Mouse (Mus musculus) embryonic facial prominence, embryonic 15.5 days (tissue): ENCODE results near the gene Tmem145. TPM values are rescaled to one million over a fixed set of nuclear protein-coding genes. Genes with fewer than 3 reads are reported as not detected.

ENCODE experiments used
- ATAC-seq: fragments of 200-750 bp; cut with Nextera tagmentation; 2 replicates; pipeline ENCODE4 v1.8.0; 2017; ENCODE audit warnings: low read depth, moderate TSS enrichment; ENCODE audit not compliant: insufficient number of reproducible peaks, low FRiP score, low TSS enrichment
- H3K27ac ChIP-seq: fragments of 300-500 bp; sonication (generic); replicated peaks from 2 replicates; pipeline ENCODE4 v1.5.1; 2015; ENCODE audit warnings: mild to moderate bottlenecking, inconsistent platforms
- H3K27me3 ChIP-seq: fragments of 300-500 bp; sonication (generic); 2 replicates; pipeline ENCODE4 v1.6.1; 2015; ENCODE audit warnings: inconsistent platforms
- H3K36me3 ChIP-seq: fragments of 300-500 bp; sonication (generic); 2 replicates; pipeline ENCODE4 v1.6.1; 2015; ENCODE audit warnings: mild to moderate bottlenecking, inconsistent platforms
- H3K4me1 ChIP-seq: fragments of 300-500 bp; sonication (generic); 2 replicates; pipeline ENCODE4 v1.6.1; 2015; ENCODE audit warnings: inconsistent platforms
- H3K4me2 ChIP-seq: fragments of 300-500 bp; sonication (generic); replicated peaks from 2 replicates; pipeline ENCODE4 v1.6.1; 2015; ENCODE audit warnings: mild to moderate bottlenecking, inconsistent platforms
- H3K4me3 ChIP-seq: fragments of 300-500 bp; sonication (generic); replicated peaks from 2 replicates; pipeline ENCODE4 v1.5.1; 2015; ENCODE audit warnings: mild to moderate bottlenecking, inconsistent platforms
- H3K9ac ChIP-seq: fragments of 300-500 bp; sonication (generic); 2 replicates; pipeline ENCODE4 v1.6.1; 2015; ENCODE audit warnings: inconsistent platforms
- H3K9me3 ChIP-seq: fragments of 300-500 bp; sonication (generic); replicated peaks from 2 replicates; pipeline ENCODE4 v1.6.1; 2016; ENCODE audit warnings: inconsistent platforms
- WGBS: fragments of 180-500 bp; shearing (Covaris S2); methylation state at CpG from one replicate; pipeline ENCODE4 v1.1.7; 2015; 5-methylcytosine and 5-hydroxymethylcytosine counted together
- polyA plus RNA-seq: library from polyadenylated mRNA; unstranded; fragments of >200 nt; fragmentation: Nextera tagmentation; extraction: Ambion mirVana; gene quantifications from 2 replicates; pipeline ENCODE4 v1.2.1, GENCODE M21; 2015

Gene Tmem145
- polyA plus RNA-seq, 1 experiment from 2014 or later: 1.8 TPM

- ATAC-seq: no peak
- Histone ChIP-seq H3K4me3 (peak overlapping the region; percentile 86), H3K27ac (peak overlapping the region; percentile 100), H3K4me1 (peaks cover 74% of the 10 kb centered on the region), H3K4me2 (peak overlapping the region; percentile 80), H3K9ac (peak overlapping the region; percentile 37; the same call in 1 of the 2 replicates), H3K9me3 (no peaks in the 10 kb centered on the region), H3K27me3 (no peaks in the 10 kb centered on the region), H3K36me3 (peaks cover 10% of the 10 kb centered on the region)
- 9% methylated on average over 4 of the region's 4 CpGs for WGBS
Observed at GRCm38 (mm10) chr7:25277998-25278340, 27.9 kb upstream of the Tmem145 start.

GRCm38 (mm10) chr7:25278341-25279075 is 27.4 kb upstream of the Tmem145 start:
- Histone ChIP-seq H3K4me2 (peak overlapping the region; percentile 80), H3K9me3 (no peaks in the 10 kb centered on the region), H3K4me3 (peak overlapping the region; percentile 86), H3K9ac (peak overlapping the region; percentile 50), H3K4me1 (peaks cover 73% of the 10 kb centered on the region), H3K36me3 (peaks cover 4% of the 10 kb centered on the region), H3K27ac (peak overlapping the region; percentile 100), H3K27me3 (no peaks in the 10 kb centered on the region)
- peak; percentile 64 for ATAC-seq
- WGBS: under 1% methylated on average over 56 of the region's 60 CpGs

- peak overlapping the region; percentile 26 for H3K9ac ChIP-seq
- peak overlapping the region; percentile 100 for H3K27ac ChIP-seq
- no peaks in the 10 kb centered on the region for H3K27me3 ChIP-seq
- under 1% methylated on average over 41 of the region's 49 CpGs for WGBS
- H3K4me1 ChIP-seq: peaks cover 73% of the 10 kb centered on the region
- H3K9me3 ChIP-seq: no peaks in the 10 kb centered on the region
- no peaks in the 10 kb centered on the region for H3K36me3 ChIP-seq
- H3K4me2 ChIP-seq: peak overlapping the region; percentile 80
- H3K4me3 ChIP-seq: peak overlapping the region; percentile 86
- ATAC-seq: peak; percentile 46
Observed at GRCm38 (mm10) chr7:25279076-25279860, 26.6 kb upstream of the Tmem145 start.

GRCm38 (mm10) chr7:25279861-25280791 is 25.8 kb upstream of the Tmem145 start:
- Histone ChIP-seq H3K4me3 (peak overlapping the region; percentile 86), H3K4me2 (peak overlapping the region; percentile 80), H3K27me3 (no peaks in the 10 kb centered on the region), H3K36me3 (peaks cover 4% of the 10 kb centered on the region), H3K27ac (peak overlapping the region; percentile 100), H3K9me3 (no peaks in the 10 kb centered on the region), H3K4me1 (peaks cover 73% of the 10 kb centered on the region), H3K9ac (peak overlapping the region; percentile 26)
- 0% methylated on average over 6 of the region's 6 CpGs for WGBS
- peak; percentile 45 for ATAC-seq

GRCm38 (mm10) chr7:25281166-25281733 is 24.7 kb upstream of the Tmem145 start:
- 16% methylated on average over 12 of the region's 12 CpGs for WGBS
- no peak for ATAC-seq
- peaks cover 15% of the 10 kb centered on the region for H3K36me3 ChIP-seq
- peak overlapping the region; percentile 100 for H3K27ac ChIP-seq
- peaks cover 62% of the 10 kb centered on the region for H3K4me1 ChIP-seq
- H3K27me3 ChIP-seq: no peaks in the 10 kb centered on the region
- H3K4me3 ChIP-seq: peak overlapping the region; percentile 86
- H3K9ac ChIP-seq: peak overlapping the region; percentile 23; the same call in 1 of the 2 replicates
- no peaks in the 10 kb centered on the region for H3K9me3 ChIP-seq
- peak overlapping the region; percentile 80 for H3K4me2 ChIP-seq

GRCm38 (mm10) chr7:25281734-25282601 is 23.9 kb upstream of the Tmem145 start:
- Histone ChIP-seq H3K9me3 (no peaks in the 10 kb centered on the region), H3K27me3 (no peaks in the 10 kb centered on the region), H3K4me3 (peak overlapping the region; percentile 86), H3K36me3 (peaks cover 22% of the 10 kb centered on the region), H3K27ac (peak overlapping the region; percentile 100), H3K4me1 (peaks cover 55% of the 10 kb centered on the region), H3K4me2 (peak overlapping the region; percentile 80), H3K9ac (peak overlapping the region; percentile 69)
- under 1% methylated on average over 88 of the region's 108 CpGs for WGBS
- peak; percentile 83 for ATAC-seq

- Histone ChIP-seq H3K9ac (peak overlapping the region; percentile 69), H3K27ac (peak overlapping the region; percentile 100), H3K4me3 (peak overlapping the region; percentile 86), H3K36me3 (peaks cover 30% of the 10 kb centered on the region), H3K4me2 (peak overlapping the region; percentile 80), H3K9me3 (no peaks in the 10 kb centered on the region), H3K27me3 (no peaks in the 10 kb centered on the region), H3K4me1 (peaks cover 47% of the 10 kb centered on the region)
- WGBS: 0% methylated on average over 26 of the region's 36 CpGs
- ATAC-seq: no peak
Observed at GRCm38 (mm10) chr7:25282731-25283211, 23.1 kb upstream of the Tmem145 start.

- WGBS: 4% methylated on average over 5 of the region's 5 CpGs
- ATAC-seq: no peak
- H3K4me1 ChIP-seq: peaks cover 44% of the 10 kb centered on the region
Observed at GRCm38 (mm10) chr7:25283637-25284036, 22.3 kb upstream of the Tmem145 start.

GRCm38 (mm10) chr7:25284171-25284570 is 21.7 kb upstream of the Tmem145 start:
- H3K9me3 ChIP-seq: no peaks in the 10 kb centered on the region
- no peak for ATAC-seq
- H3K4me1 ChIP-seq: peaks cover 44% of the 10 kb centered on the region
- peak overlapping the region; percentile 69 for H3K9ac ChIP-seq
- H3K36me3 ChIP-seq: peaks cover 44% of the 10 kb centered on the region
- H3K27ac ChIP-seq: peak overlapping the region; percentile 100
- 57% methylated on average over 2 of the region's 2 CpGs for WGBS
- peak overlapping the region; percentile 80 for H3K4me2 ChIP-seq
- peak overlapping the region; percentile 86 for H3K4me3 ChIP-seq
- H3K27me3 ChIP-seq: no peaks in the 10 kb centered on the region

More at GRCm38 (mm10) chr7:25283637-25284036, 22.3 kb upstream of the Tmem145 start:
- Histone ChIP-seq H3K4me3 (peak overlapping the region; percentile 86), H3K27me3 (no peaks in the 10 kb centered on the region), H3K9me3 (no peaks in the 10 kb centered on the region), H3K9ac (peak overlapping the region; percentile 69), H3K4me2 (peak overlapping the region; percentile 80), H3K36me3 (peaks cover 39% of the 10 kb centered on the region), H3K27ac (peak overlapping the region; percentile 100)
